Mouse (Mus musculus) midbrain, embryonic 15.5 days (tissue): ENCODE measurements around the gene Snrnp40. TPM values are rescaled to one million over a fixed set of nuclear protein-coding genes. Genes with fewer than 3 reads are reported as not detected.

ENCODE experiments used
- ATAC-seq: fragments of 200-750 bp; cut with Nextera tagmentation; replicated peaks from 2 replicates; pipeline ENCODE4 v1.8.0; 2017; ENCODE audit warnings: moderate TSS enrichment
- H3K27ac ChIP-seq: fragments of 300-500 bp; sonication (generic); 2 replicates; pipeline ENCODE4 v1.5.1; 2015; ENCODE audit warnings: mild to moderate bottlenecking, inconsistent platforms
- H3K27me3 ChIP-seq: fragments of 300-500 bp; sonication (generic); replicated peaks from 2 replicates; pipeline ENCODE4 v1.6.1; 2015; ENCODE audit warnings: inconsistent platforms
- H3K36me3 ChIP-seq: fragments of 300-500 bp; sonication (generic); replicated peaks from 2 replicates; pipeline ENCODE4 v1.6.1; 2015; ENCODE audit warnings: inconsistent platforms
- H3K4me1 ChIP-seq: fragments of 300-500 bp; sonication (generic); 2 replicates; pipeline ENCODE4 v1.6.1; 2015; ENCODE audit warnings: inconsistent platforms
- H3K4me2 ChIP-seq: fragments of 300-500 bp; sonication (generic); 2 replicates; pipeline ENCODE4 v1.6.1; 2015; ENCODE audit warnings: inconsistent platforms, mild to moderate bottlenecking, moderate library complexity
- H3K4me3 ChIP-seq: fragments of 300-500 bp; sonication (generic); 2 replicates; pipeline ENCODE4 v1.5.1; 2015; ENCODE audit warnings: mild to moderate bottlenecking, inconsistent platforms
- H3K9ac ChIP-seq: fragments of 300-500 bp; sonication (generic); 2 replicates; pipeline ENCODE4 v1.6.1; 2015; ENCODE audit warnings: mild to moderate bottlenecking, inconsistent platforms
- H3K9me3 ChIP-seq: fragments of 300-500 bp; sonication (generic); 2 replicates; pipeline ENCODE4 v1.6.1; 2016; ENCODE audit warnings: inconsistent platforms
- WGBS: fragments of 180-500 bp; shearing (Covaris S2); methylation state at CpG from one replicate; pipeline ENCODE4 v1.1.7; 2015; ENCODE audit warnings: mixed read lengths; 5-methylcytosine and 5-hydroxymethylcytosine counted together
- polyA plus RNA-seq: library from polyadenylated mRNA; unstranded; fragments of >200 nt; fragmentation: Nextera tagmentation; extraction: Ambion mirVana; gene quantifications from 2 replicates; pipeline ENCODE4 v1.2.1, GENCODE M21; 2015

Snrnp40 gene
- polyA plus RNA-seq, 1 experiment from 2014 or later = 106 TPM

DNA sequence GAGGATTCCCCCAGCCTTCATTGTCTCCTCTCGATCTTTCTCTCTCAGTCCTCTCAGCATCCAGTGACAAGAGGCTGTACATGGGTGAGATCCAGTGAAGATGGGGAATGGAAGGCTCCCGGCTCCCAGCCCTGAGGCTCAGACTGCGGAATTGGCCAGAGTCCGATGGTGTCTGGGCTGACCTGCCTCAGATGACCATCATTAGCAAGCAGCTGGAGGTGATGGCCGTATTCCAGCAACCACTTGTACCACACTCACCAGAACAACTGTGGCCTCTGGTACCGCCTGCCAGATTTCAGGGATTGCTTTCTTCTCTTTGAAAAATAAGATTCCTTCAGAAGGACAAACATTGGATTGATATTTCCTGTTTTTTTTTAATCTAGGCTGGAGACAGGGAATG is 29.6 kb downstream of the Snrnp40 start:
- WGBS = 65% methylated on average over 6 of the region's 6 CpGs
- H3K9ac ChIP-seq = no peak overlapping the region
- H3K9me3 ChIP-seq = no peaks in the 10 kb centered on the region
- H3K27ac ChIP-seq = no peak overlapping the region
- H3K4me1 ChIP-seq = no peaks in the 10 kb centered on the region
- no peak overlapping the region for H3K4me2 ChIP-seq
- ATAC-seq = no peak
- H3K36me3 ChIP-seq = peaks cover 29% of the 10 kb centered on the region
- no peaks in the 10 kb centered on the region for H3K27me3 ChIP-seq
- H3K4me3 ChIP-seq = no peak overlapping the region

DNA sequence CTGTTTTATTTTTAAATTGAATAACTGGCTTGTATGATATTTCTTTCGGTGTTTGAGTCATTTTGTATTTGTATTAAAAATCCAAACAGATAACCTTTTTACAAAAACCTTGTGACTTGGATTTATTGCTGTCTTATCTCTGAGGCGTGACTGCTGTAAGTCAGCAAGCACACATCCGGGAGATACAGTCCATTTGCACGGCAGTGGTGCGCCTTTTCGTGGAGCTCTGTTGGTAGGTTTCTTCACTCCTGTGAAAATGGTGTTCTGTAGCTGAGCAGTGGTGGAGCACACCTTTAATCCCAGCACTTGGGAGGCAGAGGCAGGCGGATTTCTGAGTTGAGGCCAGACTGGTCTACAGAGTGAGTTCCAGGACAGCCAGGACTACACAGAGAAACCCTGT is 30.0 kb downstream of the Snrnp40 start:
- no peak for ATAC-seq
- Histone ChIP-seq H3K9ac (no peak overlapping the region), H3K27me3 (no peaks in the 10 kb centered on the region), H3K36me3 (peaks cover 25% of the 10 kb centered on the region), H3K4me3 (no peak overlapping the region), H3K4me2 (no peak overlapping the region), H3K27ac (no peak overlapping the region), H3K4me1 (no peaks in the 10 kb centered on the region), H3K9me3 (no peaks in the 10 kb centered on the region)
- WGBS = 92% methylated on average over 7 of the region's 7 CpGs

DNA sequence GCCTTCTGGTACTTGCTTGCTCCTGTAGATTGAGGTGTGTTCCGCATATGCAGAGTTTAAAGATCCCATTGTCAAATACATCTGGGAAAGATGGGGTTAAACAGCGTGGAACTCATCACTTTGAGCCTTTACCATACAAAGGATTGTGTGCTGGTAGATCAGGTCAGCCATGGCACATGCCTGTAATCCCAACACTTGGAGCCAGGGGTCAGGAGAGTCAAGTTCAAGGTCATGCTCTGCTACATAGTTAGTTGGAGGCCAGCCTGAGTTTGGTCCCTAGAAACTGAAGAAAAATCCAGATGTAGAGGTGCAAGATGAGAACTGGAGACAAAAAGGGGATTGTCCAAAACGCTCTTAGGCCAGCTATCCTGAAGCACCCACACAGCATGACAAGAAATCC is 31.3 kb downstream of the Snrnp40 start:
- ATAC-seq = no peak
- WGBS = 63% methylated on average over 3 of the region's 3 CpGs
- no peak overlapping the region for H3K4me2 ChIP-seq
- H3K36me3 ChIP-seq = peaks cover 19% of the 10 kb centered on the region
- H3K4me3 ChIP-seq = no peak overlapping the region
- H3K4me1 ChIP-seq = no peaks in the 10 kb centered on the region
- no peak overlapping the region for H3K9ac ChIP-seq
- no peaks in the 10 kb centered on the region for H3K27me3 ChIP-seq
- H3K27ac ChIP-seq = no peak overlapping the region
- H3K9me3 ChIP-seq = no peaks in the 10 kb centered on the region

Other genes starting within 250 kb of the Snrnp40 start
- 3.3 and 3.6 TPM in 2 replicates for gene Hcrtr1, start 220.8 kb upstream of the Snrnp40 start, polyA plus RNA-seq
- gene Tinagl1, start 185.0 kb upstream of the Snrnp40 start, polyA plus RNA-seq = 5.1 and 6.4 TPM in 2 replicates
- gene Gm853, start 137.7 kb upstream of the Snrnp40 start, polyA plus RNA-seq = 0.06 and 0.08 TPM in 2 replicates
- gene Serinc2, start 80.9 kb upstream of the Snrnp40 start, polyA plus RNA-seq = 42.9 and 50.3 TPM in 2 replicates
- gene Fabp3, start 51.5 kb upstream of the Snrnp40 start, polyA plus RNA-seq = 216 and 230 TPM in 2 replicates
- gene Gm10570, start 51.5 kb upstream of the Snrnp40 start, polyA plus RNA-seq = 1.0 and 1.4 TPM in 2 replicates
- gene Zcchc17, start 189 bp upstream of the Snrnp40 start, polyA plus RNA-seq = 83.5 and 84.1 TPM in 2 replicates
- 12.8 and 13.6 TPM in 2 replicates for gene Nkain1, start 214.0 kb downstream of the Snrnp40 start, polyA plus RNA-seq